Mouse (Mus musculus) embryo, embryonic 9.5 days (tissue): ENCODE measurements around the gene Tmeff2.

Source experiments
- DNase-seq: peaks from one replicate; pipeline ENCODE4 v3.0.0-alpha.2; 2017; ENCODE audit errors: extremely low spot score

Gene Tmeff2

DNA sequence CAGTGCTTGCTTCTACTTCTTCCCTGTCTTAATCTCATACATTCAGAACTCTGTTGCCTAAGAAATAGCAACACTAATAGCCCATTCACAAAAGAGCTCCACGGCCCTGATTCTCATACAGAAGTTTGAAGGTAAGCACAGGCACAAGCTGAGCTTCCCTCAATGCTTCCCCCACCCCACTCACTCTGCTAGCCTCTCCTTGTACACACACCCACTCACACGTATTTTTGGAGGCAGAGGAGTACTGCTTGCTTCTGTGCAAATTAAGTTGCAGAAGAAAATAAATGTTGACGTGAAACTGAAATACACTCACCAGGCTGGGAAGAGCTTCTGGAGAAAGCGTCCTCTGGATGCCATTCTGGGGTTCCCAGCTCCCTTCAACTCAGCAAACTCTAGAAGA, 80.1 kb downstream of the Tmeff2 start:
- no peak for DNase-seq

DNA sequence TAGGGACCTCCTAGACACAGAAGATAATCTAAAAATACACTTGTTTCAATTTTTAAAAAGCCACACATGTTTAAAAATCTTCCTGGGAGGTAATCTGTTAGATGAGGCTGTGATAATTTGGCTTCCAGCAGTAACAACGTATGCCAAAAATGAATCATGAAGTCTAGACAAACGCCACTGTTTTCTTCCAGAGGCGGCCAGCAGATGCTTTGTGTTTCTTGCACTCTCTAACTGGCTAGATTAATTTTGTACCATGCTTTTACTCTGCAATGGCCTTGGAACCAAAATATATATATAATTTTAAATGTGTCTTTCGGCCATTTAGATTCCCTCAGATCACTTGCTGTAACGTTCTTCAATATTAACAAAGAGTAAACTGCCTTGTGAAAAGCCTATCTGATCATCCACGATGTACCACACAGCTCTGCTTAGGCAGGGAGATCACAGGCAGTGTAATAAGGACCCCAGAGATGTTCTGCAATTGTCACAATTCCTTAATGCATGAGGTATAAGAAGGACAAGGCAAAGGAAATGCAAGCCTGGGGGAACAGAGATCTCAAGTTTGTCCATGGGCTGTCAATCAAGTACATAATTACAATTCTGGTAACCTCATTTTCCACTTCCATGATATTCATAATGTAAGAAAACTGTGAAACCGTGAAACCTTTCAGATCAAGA, 80.8 kb downstream of the Tmeff2 start:
- DNase-seq, result no peak

- DNase-seq, result peak; percentile 3
These were observed 90.2 kb downstream of the Tmeff2 start for GRCm38 (mm10) chr1:50990661-50991060.

GRCm38 (mm10) chr1:50994505-50994904, 94.1 kb downstream of the Tmeff2 start:
- no peak for DNase-seq

- no peak for DNase-seq
These were observed 99.3 kb downstream of the Tmeff2 start for GRCm38 (mm10) chr1:50999793-51000192.

GRCm38 (mm10) chr1:51008344-51008743, 107.9 kb downstream of the Tmeff2 start:
- DNase-seq, result no peak

DNA sequence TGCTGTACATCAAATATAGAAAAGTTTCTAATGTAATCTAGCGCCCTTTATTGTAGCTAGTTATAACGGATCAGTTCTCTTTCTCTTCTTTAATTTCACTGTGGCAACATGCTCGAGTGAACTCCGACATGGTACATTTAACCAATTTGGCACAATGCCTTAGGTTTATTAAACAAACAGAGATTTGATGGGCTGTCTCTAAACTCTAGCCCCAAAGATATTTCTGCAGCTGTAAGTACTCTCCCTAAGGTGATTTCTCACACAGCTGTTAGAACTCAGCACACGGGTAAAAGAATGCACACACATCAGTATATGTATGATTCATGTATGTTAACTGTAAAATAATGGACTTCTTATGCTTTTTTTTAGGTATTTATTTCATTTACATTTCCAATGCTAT, 139.8 kb downstream of the Tmeff2 start:
- no peak for DNase-seq

DNA sequence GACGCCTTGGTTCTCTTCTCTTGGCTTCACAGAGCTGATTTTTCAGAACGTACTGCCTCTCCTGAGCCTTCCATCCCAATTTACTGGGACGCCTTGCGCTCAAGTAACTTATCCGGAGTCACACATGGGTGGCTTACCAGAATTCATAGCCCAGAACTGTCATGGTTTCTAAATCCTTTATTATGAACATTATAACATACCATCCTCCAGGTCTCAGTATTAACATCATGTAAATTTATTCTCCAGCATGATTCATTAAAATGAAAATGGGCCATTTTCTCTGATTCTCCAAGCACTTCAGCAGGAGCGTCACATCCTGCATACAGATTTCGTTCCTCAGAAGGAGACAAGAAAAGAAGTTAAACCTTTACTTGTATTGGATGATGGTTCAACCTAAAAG, 144.4 kb downstream of the Tmeff2 start:
- DNase-seq, result no peak

GRCm38 (mm10) chr1:51064549-51064948, 164.1 kb downstream of the Tmeff2 start:
- no peak for DNase-seq

- DNase-seq, result no peak
These were observed 165.2 kb downstream of the Tmeff2 start for GRCm38 (mm10) chr1:51065652-51066051.

- DNase-seq, result no peak
These were observed 168.4 kb downstream of the Tmeff2 start for GRCm38 (mm10) chr1:51068814-51069213.

DNA sequence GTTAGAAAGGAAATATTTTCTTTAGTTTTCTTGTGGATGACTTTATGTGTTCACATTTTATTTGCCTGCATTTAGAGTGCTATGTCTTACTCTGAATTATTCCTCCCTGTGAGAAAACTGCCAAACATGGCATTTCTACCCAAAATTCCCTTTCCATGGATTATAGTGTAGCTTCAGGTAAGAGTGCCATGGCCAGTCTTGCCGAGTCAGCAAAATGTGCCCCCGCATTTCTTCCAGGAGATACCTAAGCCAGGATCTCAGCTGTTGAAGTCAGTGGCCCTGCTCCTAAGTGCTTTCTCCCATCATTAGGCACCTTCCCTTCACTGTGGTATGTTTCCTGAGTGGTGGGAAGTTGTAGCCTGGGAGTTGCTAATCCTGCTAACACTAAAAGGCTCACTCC, 168.8 kb downstream of the Tmeff2 start:
- no peak for DNase-seq

DNA sequence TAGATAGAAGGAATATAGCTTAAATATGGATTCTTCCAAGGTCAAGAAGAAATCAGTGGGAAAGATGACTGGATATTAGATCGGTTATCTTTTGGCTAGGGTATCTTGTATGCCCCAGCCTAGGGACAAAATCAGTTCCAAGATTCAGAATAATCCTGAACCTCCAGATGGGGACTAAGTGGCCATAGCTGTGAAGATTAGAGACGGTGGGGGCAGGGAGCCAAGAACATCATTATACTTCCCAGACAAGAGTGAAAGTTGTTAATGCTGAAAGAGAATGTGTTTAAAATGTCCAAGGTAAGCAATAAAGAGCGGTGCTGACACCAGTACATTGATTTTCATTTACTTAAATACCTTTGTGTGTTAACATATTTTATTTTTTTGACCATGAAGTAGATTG, 173.6 kb downstream of the Tmeff2 start:
- DNase-seq, result no peak

GRCm38 (mm10) chr1:51075785-51076771, 175.6 kb downstream of the Tmeff2 start:
- DNase-seq, result no peak

GRCm38 (mm10) chr1:51088921-51089320, 188.5 kb downstream of the Tmeff2 start:
- DNase-seq, result no peak

DNA sequence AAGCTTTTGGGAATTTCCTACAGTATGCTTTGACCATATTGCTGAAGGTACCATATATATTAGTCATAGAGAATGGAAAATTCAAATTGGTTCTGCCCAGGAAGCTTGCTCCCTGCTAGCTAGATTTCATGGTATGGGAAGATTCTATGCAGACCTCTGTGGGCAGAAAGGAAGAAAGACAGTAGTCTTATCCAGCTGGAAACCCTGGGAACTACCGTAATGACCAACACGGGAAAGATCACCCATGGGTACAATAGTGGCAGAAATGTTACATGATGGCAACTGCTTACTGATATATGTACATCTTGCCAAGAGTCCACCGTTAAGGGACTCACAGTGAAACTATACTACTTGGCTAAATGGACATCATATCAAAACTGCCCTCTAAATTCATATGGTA, 189.4 kb downstream of the Tmeff2 start:
- DNase-seq, result no peak

DNA sequence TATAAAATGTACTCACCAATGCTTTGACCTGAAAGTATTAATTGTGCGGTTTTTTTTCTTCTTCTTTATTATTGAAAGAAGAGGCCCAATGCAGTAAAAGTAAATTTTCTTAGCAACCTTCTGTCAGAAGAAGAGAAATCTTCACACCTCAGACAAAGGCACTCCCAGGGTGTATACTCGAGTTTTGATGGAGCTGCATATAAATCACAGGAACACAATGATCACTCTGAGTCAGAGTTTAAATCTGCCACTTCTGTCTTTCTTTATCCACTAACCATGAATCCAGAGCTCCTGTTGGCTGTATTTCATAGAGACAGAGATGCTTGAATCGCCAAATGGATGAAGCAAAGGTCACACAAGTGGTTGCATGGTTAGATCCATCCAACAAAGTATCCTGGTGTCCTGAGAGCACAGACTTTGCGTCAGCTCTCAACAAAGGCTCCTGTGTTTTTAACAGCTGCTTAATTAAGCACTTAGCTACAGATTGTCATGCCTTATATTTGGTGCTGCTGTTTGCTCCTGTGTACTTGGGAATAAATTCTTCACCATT, 189.8 kb downstream of the Tmeff2 start:
- DNase-seq, result no peak

DNA sequence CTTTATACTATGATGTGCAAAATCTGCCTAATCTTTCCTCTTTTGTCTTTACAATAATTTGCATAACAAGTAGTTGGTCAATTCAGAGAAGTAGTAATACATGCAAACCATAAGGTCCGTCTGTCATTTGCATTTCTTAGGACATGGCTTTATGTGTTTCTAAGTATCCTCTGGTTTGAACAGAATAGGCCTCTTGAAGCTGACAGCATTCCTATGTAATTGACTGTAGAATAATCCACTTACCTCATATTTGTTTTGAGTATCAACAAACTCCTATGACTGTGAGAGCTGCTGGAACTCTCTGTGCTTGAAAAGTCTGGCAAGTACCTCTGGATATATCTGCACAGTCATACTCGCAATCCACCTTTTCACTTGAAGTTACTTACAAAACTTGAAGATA, 194.3 kb downstream of the Tmeff2 start:
- DNase-seq, result no peak

DNA sequence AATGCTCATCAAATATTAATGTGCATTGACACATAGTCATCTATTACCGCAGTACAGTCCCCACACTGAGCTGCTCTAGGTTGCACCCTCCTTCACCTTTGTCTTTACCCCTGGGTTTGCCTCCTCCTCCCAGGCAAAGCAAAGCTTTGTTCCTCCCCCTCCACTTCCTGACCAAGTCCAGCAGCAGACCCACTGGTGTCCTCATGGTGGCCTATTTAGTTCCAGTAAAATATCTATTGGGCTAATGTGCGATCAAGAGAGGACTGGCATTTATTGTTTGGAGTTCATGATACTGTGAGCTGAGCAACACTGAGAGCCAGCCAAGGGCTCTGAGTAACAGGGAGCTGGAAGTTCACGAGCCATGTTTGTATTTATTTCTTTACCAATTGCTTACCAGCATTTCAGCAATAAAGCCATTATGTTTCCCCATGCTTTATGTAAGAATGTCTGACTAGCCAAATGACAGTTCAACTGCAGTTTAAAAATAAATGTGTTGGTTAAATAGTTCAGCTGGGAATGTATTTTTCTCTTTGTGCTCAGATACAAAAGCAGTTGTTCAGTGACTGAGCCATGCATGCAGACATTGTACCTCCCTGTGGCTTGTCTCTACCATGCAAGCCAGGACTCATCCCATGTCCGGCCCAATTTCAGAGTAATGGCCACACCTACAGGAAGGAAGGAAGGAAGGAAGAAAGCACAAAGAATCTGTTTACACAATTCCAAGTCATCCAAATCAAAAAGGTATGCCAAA, 196.6 kb downstream of the Tmeff2 start:
- no peak for DNase-seq

GRCm38 (mm10) chr1:51101034-51101590, 200.7 kb downstream of the Tmeff2 start:
- no peak for DNase-seq

- no peak for DNase-seq
These were observed 204.3 kb downstream of the Tmeff2 start for GRCm38 (mm10) chr1:51104698-51105097.
